Mouse (Mus musculus) kidney, embryonic 14.5 days (tissue): Measurements from ENCODE around the gene Shcbp1. TPM values are rescaled to one million over a fixed set of nuclear protein-coding genes. Genes with fewer than 3 reads are reported as not detected.
"Not testable (repeated sequence)": the region's sequence is repeated elsewhere in the genome, so short reads cannot be mapped to it uniquely, and the experiment has no call there.

Experiments
- ATAC-seq: fragments of 200-750 bp; cut with Nextera tagmentation; 2 replicates; pipeline ENCODE4 v1.8.0; 2017; ENCODE audit warnings: moderate number of reproducible peaks, mild to moderate bottlenecking, moderate TSS enrichment, moderate library complexity; ENCODE audit not compliant: low FRiP score, low TSS enrichment
- H3K27ac ChIP-seq: fragments of 300-500 bp; sonication (generic); 2 replicates; pipeline ENCODE4 v1.5.1; 2014; ENCODE audit warnings: low read depth, mild to moderate bottlenecking, low read length, moderate library complexity, mixed read lengths
- H3K27me3 ChIP-seq: fragments of 300-500 bp; sonication (generic); 2 replicates; pipeline ENCODE4 v1.6.1; 2014; ENCODE audit warnings: mild to moderate bottlenecking, low read length; ENCODE audit not compliant: control insufficient read depth, insufficient read depth
- H3K36me3 ChIP-seq: fragments of 300-500 bp; sonication (generic); 2 replicates; pipeline ENCODE4 v1.6.1; 2014; ENCODE audit warnings: low read length, mixed read lengths; ENCODE audit not compliant: control insufficient read depth, insufficient read depth
- H3K4me1 ChIP-seq: fragments of 300-500 bp; sonication (generic); 2 replicates; pipeline ENCODE4 v1.6.1; 2014; ENCODE audit warnings: low read length, mixed read lengths; ENCODE audit not compliant: control insufficient read depth, insufficient read depth
- H3K4me2 ChIP-seq: fragments of 300-500 bp; sonication (generic); replicated peaks from 2 replicates; pipeline ENCODE4 v1.6.1; 2014; ENCODE audit warnings: low read depth, mild to moderate bottlenecking, low read length
- H3K4me3 ChIP-seq: fragments of 300-500 bp; sonication (generic); 2 replicates; pipeline ENCODE4 v1.5.1; 2014; ENCODE audit warnings: mild to moderate bottlenecking, low read length
- H3K9ac ChIP-seq: fragments of 300-500 bp; sonication (generic); 2 replicates; pipeline ENCODE4 v1.6.1; 2014; ENCODE audit warnings: low read depth, mild to moderate bottlenecking, low read length, moderate library complexity
- H3K9me3 ChIP-seq: fragments of 300-500 bp; sonication (generic); 2 replicates; pipeline ENCODE4 v1.6.1; 2016; ENCODE audit warnings: low read length; ENCODE audit not compliant: control insufficient read depth
- WGBS: fragments of 180-500 bp; shearing (Covaris S2); extraction: QIAGEN DNeasy Blood & Tissue Kit; methylation state at CpG from one replicate; pipeline ENCODE4 v1.1.7; 2014; 5-methylcytosine and 5-hydroxymethylcytosine counted together
- polyA plus RNA-seq: library from polyadenylated mRNA; unstranded; fragments of >200 nt; fragmentation: Nextera tagmentation; extraction: Ambion mirVana; gene quantifications from 2 replicates; pipeline ENCODE4 v1.2.1, GENCODE M21; 2014

The Shcbp1 gene
- polyA plus RNA-seq: 82.6 and 88.3 TPM in 2 replicates

DNA sequence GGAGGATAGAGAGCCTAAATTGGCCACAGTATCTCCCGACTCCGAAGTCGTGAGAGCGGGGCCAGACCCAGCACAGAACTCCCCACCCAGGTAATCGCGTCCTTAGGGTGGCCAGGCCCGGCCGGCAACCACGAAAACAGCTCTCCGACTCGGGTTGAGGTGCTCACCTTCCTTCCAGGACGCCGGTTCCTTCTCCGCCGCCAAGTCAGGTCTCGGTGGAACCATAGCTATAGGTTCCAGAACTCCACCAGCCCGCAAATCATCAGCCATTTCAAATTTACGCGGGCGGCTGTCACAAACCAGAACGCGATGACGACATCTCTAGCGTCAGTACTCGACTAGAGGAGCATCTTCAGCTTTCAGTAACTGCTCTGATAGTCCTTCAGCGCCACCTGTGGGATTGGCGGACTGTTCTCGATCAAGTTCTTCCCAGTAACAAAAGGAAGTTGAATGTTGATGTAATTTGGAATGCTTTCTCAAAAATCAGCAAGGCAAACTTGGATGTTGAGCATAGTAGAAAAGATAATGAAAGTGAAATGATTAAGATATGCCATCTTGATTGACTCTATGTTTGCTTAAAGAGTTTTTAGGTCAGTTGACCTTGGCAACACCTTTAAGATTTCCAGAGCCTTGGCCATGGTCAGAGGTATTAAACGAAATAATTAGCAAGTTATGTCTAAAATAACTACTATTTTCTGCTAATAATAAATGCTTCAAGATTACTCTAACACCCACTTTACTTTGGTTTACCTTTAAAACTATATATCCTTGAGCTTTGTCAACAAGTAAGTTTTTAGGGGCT, at the start of gene Shcbp1:
TSS of gene Shcbp1 (minus strand) at position 314 of the 802 bp plus-strand sequence.
- Histone ChIP-seq H3K4me1 (peaks cover 5% of the 10 kb centered on the region; the same call in 1 of the 2 replicates), H3K9me3 (no peaks in the 10 kb centered on the region), H3K27ac (no peak within 1 kb of the TSS), H3K4me3 (peak within 1 kb of the TSS; percentile 88), H3K27me3 (no peaks in the 10 kb centered on the region), H3K9ac (peak within 1 kb of the TSS; percentile 76), H3K36me3 (no peaks in the 10 kb centered on the region), H3K4me2 (peak within 1 kb of the TSS; percentile 67)
- ATAC-seq: peak; percentile 94
- 3% methylated on average over 29 of the region's 29 CpGs for WGBS

GRCm38 (mm10) chr8:4808831-4809230, 29.5 kb upstream of the Shcbp1 start:
- no peak overlapping the region for H3K9ac ChIP-seq
- no peak overlapping the region for H3K27ac ChIP-seq
- H3K4me2 ChIP-seq: no peak overlapping the region
- H3K36me3 ChIP-seq: no peaks in the 10 kb centered on the region
- WGBS: 86% methylated on average over 4 of the region's 4 CpGs
- no peaks in the 10 kb centered on the region for H3K27me3 ChIP-seq
- no peaks in the 10 kb centered on the region for H3K9me3 ChIP-seq
- H3K4me3 ChIP-seq: no peak overlapping the region
- no peak for ATAC-seq
- no peaks in the 10 kb centered on the region for H3K4me1 ChIP-seq

GRCm38 (mm10) chr8:4800524-4801122, 21.3 kb upstream of the Shcbp1 start:
- Histone ChIP-seq H3K27ac (no peak overlapping the region), H3K4me1 (no peaks in the 10 kb centered on the region), H3K36me3 (no peaks in the 10 kb centered on the region), H3K4me2 (no peak overlapping the region), H3K9me3 (no peaks in the 10 kb centered on the region), H3K27me3 (no peaks in the 10 kb centered on the region), H3K4me3 (no peak overlapping the region), H3K9ac (no peak overlapping the region)
- 0 out of 2 replicates have a peak, but pooled peaks have one; percentile 57 for ATAC-seq
- 56% methylated on average over 19 of the region's 19 CpGs for WGBS

GRCm38 (mm10) chr8:4778266-4778665, 1.1 kb downstream of the Shcbp1 start:
- peak; percentile 34; the same call in 1 of the 2 replicates for ATAC-seq
- peak overlapping the region; percentile 76; the same call in 1 of the 2 replicates for H3K9ac ChIP-seq
- no peaks in the 10 kb centered on the region for H3K9me3 ChIP-seq
- 72% methylated on average over 6 of the region's 6 CpGs for WGBS
- H3K4me2 ChIP-seq: peak overlapping the region; percentile 67
- H3K27ac ChIP-seq: no peak overlapping the region
- H3K4me3 ChIP-seq: peak overlapping the region; percentile 88
- H3K36me3 ChIP-seq: no peaks in the 10 kb centered on the region
- no peaks in the 10 kb centered on the region for H3K27me3 ChIP-seq
- H3K4me1 ChIP-seq: peaks cover 5% of the 10 kb centered on the region; the same call in 1 of the 2 replicates

DNA sequence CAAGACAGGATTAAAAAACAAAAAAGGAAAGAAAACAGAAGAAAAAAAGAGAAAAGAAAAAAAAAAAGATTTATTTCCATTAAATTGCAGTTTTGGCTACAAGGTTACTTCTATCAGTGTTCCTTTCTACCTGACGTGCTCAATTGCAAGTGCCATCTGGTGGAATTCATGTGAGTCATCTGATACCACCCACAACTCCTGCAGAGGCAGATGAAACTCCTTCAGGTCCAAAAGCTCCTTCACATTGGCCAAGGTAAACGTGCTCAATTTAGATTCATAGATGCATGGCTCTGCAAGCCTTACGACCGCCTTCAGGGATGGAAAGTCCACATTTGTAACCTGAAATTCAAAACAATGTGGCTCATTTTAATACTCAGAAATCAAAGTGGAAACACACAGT, 14.6 kb downstream of the Shcbp1 start:
- 80% methylated on average over 4 of the region's 4 CpGs for WGBS
- ATAC-seq: no peak

GRCm38 (mm10) chr8:4753048-4753447, 26.3 kb downstream of the Shcbp1 start:
- H3K27me3 ChIP-seq: no peaks in the 10 kb centered on the region
- H3K36me3 ChIP-seq: peaks cover 8% of the 10 kb centered on the region; the same call in 1 of the 2 replicates
- no peaks in the 10 kb centered on the region for H3K4me1 ChIP-seq
- H3K4me2 ChIP-seq: no peak overlapping the region
- WGBS: 91% methylated on average over 5 of the region's 5 CpGs
- no peak overlapping the region for H3K27ac ChIP-seq
- ATAC-seq: no peak
- no peak overlapping the region for H3K4me3 ChIP-seq
- H3K9ac ChIP-seq: no peak overlapping the region
- no peaks in the 10 kb centered on the region for H3K9me3 ChIP-seq

More for the DNA sequence above, 14.6 kb downstream of the Shcbp1 start:
- H3K9ac ChIP-seq: no peak overlapping the region
- no peak overlapping the region for H3K27ac ChIP-seq
- no peak overlapping the region for H3K4me2 ChIP-seq
- no peaks in the 10 kb centered on the region for H3K4me1 ChIP-seq
- no peak overlapping the region for H3K4me3 ChIP-seq
- no peaks in the 10 kb centered on the region for H3K9me3 ChIP-seq
- H3K27me3 ChIP-seq: no peaks in the 10 kb centered on the region
- H3K36me3 ChIP-seq: peaks cover 3% of the 10 kb centered on the region; the same call in 1 of the 2 replicates

- 73% methylated on average over 1 of the region's 1 CpGs for WGBS
- H3K4me1 ChIP-seq: no peaks in the 10 kb centered on the region
- H3K9ac ChIP-seq: no peak overlapping the region
- no peak for ATAC-seq
- H3K36me3 ChIP-seq: peaks cover 3% of the 10 kb centered on the region; the same call in 1 of the 2 replicates
- no peak overlapping the region for H3K4me3 ChIP-seq
- H3K9me3 ChIP-seq: 0 out of 2 replicates have a peak, but pooled peaks cover 2% of the 10 kb centered on the region
- H3K27me3 ChIP-seq: no peaks in the 10 kb centered on the region
- H3K4me2 ChIP-seq: no peak overlapping the region
- H3K27ac ChIP-seq: no peak overlapping the region
Measured at GRCm38 (mm10) chr8:4730942-4731341, 48.4 kb downstream of the Shcbp1 start.

- no peak for ATAC-seq
- H3K27me3 ChIP-seq: no peaks in the 10 kb centered on the region
- no peak overlapping the region for H3K4me3 ChIP-seq
- H3K36me3 ChIP-seq: no peaks in the 10 kb centered on the region
- H3K27ac ChIP-seq: no peak overlapping the region
- no peak overlapping the region for H3K9ac ChIP-seq
- no peaks in the 10 kb centered on the region for H3K4me1 ChIP-seq
- H3K9me3 ChIP-seq: no peaks in the 10 kb centered on the region
- H3K4me2 ChIP-seq: no peak overlapping the region
- WGBS: 61% methylated on average over 2 of the region's 2 CpGs
Measured at GRCm38 (mm10) chr8:4715546-4715945, 63.8 kb downstream of the Shcbp1 start.

DNA sequence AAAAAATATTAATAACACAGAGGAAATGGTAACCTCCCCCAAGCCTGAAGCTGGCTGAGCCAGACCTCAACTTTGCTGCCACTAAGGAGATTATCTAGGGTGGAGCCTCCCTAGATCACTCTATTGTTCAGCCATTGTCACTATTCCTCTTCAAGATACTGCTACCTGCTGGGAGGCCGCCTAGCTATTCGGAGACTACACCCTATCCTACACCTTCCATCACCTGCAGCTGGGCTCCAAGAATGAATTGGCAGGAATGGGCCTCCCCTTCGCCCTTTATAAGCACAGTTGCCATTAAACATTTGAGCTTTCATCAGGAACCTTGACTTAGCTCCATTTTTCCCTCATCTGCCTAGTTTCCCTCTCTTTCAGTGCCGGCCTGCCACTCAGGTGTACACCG, 71.0 kb downstream of the Shcbp1 start:
- WGBS: 77% methylated on average over 5 of the region's 5 CpGs
- H3K4me1 ChIP-seq, H3K9me3 ChIP-seq, H3K4me3 ChIP-seq, H3K27ac ChIP-seq, ATAC-seq, H3K9ac ChIP-seq, H3K4me2 ChIP-seq, H3K36me3 ChIP-seq, H3K27me3 ChIP-seq: not testable (repeated sequence)
